8 mouse cellular contexts compared by ENCODE assay signal in genomic region chr15:25358680-25359097, GRCm38 (mm10). TPM values are rescaled to one million over a fixed set of nuclear protein-coding genes. Genes with fewer than 3 reads are reported as not detected.
A peak's percentile ranks its signal among the peaks of the same experiment; 100 is the strongest.
DNase-seq lines count a peak whose midpoint lies in the region; ATAC-seq and TF ChIP-seq lines count a peak whose summit lies in the region.

No protein-coding gene starts in this region.

- intact Hi-C loops in left cerebral cortex, postnatal 25 days (cut with DNase I): loop anchor here (2.0 kb wide), 1 partner anchor 138 kb away; no protein-coding TSS in a partner anchor

- H3K27ac ChIP-seq in heart, embryonic 16.5 days (ENCODE audit: low read length): no peak overlapping the region
- no peak overlapping the region for H3K27ac ChIP-seq in spleen, adult 2 months (ENCODE audit: insufficient read depth, low read length)

- no peak overlapping the region for H3K9ac ChIP-seq in heart, embryonic 16.5 days (ENCODE audit: low read length)

- no peak for TF ChIP-seq POLR2A in spleen, adult 2 months (IDR thresholded peaks at IDR 0.05; ENCODE audit: low read depth, low read length)

- ATAC-seq in heart, embryonic 16.5 days (replicated peaks; ENCODE audit: extremely low read depth, insufficient read depth, low FRiP score): no peak
- ATAC-seq in megakaryocyte, adult 5-6 weeks (ENCODE audit: poor library complexity, severe bottlenecking): no peak

- peak overlapping the region; percentile 53 for H3K4me2 ChIP-seq in heart, embryonic 16.5 days (ENCODE audit: low read depth, low read length)

- 50% methylated on average over 14 of the region's 14 CpGs for WGBS in heart, embryonic 16.5 days
- 62% methylated on average over 14 of the region's 14 CpGs for WGBS in spleen, adult 2 months

- no peak for DNase-seq in heart, adult 11 months
- peak in 1 of 2 experiments; percentile 10 for DNase-seq in spleen, adult 2 months (ENCODE audit: low read depth in 1 of 2, low spot score in 2 of 2)
- DNase-seq in spleen, postnatal 4 days (ENCODE audit: low spot score in 2 of 2): no peak
- peak; percentile 75 to 90 for DNase-seq in left cerebral cortex, postnatal 25 days (ENCODE audit: low spot score in 2 of 2)
- DNase-seq in splenic B cell, adult 2 months (ENCODE audit: low read depth, low spot score): peak; percentile 60
- no peak for DNase-seq in thymus, postnatal 4 days

- no peaks in the 10 kb centered on the region for H3K4me1 ChIP-seq in heart, embryonic 16.5 days (ENCODE audit: control insufficient read depth, insufficient read depth, low read length)
- peaks cover 3% of the 10 kb centered on the region; the same call in 1 of the 2 replicates for H3K4me1 ChIP-seq in spleen, adult 2 months (ENCODE audit: control insufficient read depth, insufficient read depth, insufficient read length)

- no peaks in the 10 kb centered on the region for H3K36me3 ChIP-seq in heart, embryonic 16.5 days (ENCODE audit: control insufficient read depth, insufficient read depth)
- H3K36me3 ChIP-seq in spleen, adult 2 months (ENCODE audit: control insufficient read depth, insufficient read depth, low read length): no peaks in the 10 kb centered on the region
- H3K36me3 ChIP-seq in splenic B cell, adult 2 months (ENCODE audit: control insufficient read depth, insufficient read depth, low read length, poor library complexity, severe bottlenecking): no peaks in the 10 kb centered on the region

- peaks cover 3% of the 10 kb centered on the region; the same call in 1 of the 2 replicates for H3K27me3 ChIP-seq in heart, embryonic 16.5 days (ENCODE audit: control insufficient read depth, insufficient read depth, low read length)
- no peaks in the 10 kb centered on the region for H3K27me3 ChIP-seq in spleen, adult 2 months (ENCODE audit: control insufficient read depth, insufficient read depth, low read length)
- H3K27me3 ChIP-seq in splenic B cell, adult 2 months (ENCODE audit: control insufficient read depth, insufficient read depth, low read length, poor library complexity, severe bottlenecking): no peaks in the 10 kb centered on the region; the same call in 1 of the 2 replicates

- TF ChIP-seq CTCF in spleen, adult 2 months (IDR thresholded peaks at IDR 0.05; ENCODE audit: extremely low read depth, insufficient read depth, insufficient read length, insufficient replicate concordance): no peak

- H3K4me3 ChIP-seq in heart, embryonic 16.5 days (ENCODE audit: low read length): peak overlapping the region; percentile 35
- H3K4me3 ChIP-seq in spleen, adult 2 months (ENCODE audit: extremely low read depth, insufficient read depth, insufficient read length): 0 out of 2 replicates have a peak overlapping the region, but pooled peaks have one; percentile 0

- H3K9me3 ChIP-seq in heart, embryonic 16.5 days (replicated peaks; ENCODE audit: control insufficient read depth, low read length): no peaks in the 10 kb centered on the region

RNA-seq across cellular contexts. Expression of gene Basp1, which starts 54.9 kb away (rescaled TPM):
- 3.1 and 4.0 TPM in 2 replicates for polyA plus RNA-seq in heart, embryonic 16.5 days (2015; fragmentation: Nextera tagmentation; extraction: Ambion mirVana)
- polyA plus RNA-seq in spleen, adult 2 months (2012; rRNA removed): 9.5 and 14.0 TPM in 2 replicates
- total RNA-seq in left cerebral cortex, postnatal 25 days (2021): 100 to 1,000 TPM; 665 to 747 TPM
- total RNA-seq in megakaryocyte, adult 5-6 weeks (2015): 4.0 and 4.4 TPM in 2 replicates
- 5.8 and 6.8 TPM in 2 replicates for total RNA-seq in megakaryocyte, adult 5-6 weeks (2017)

Comparison
In these comparisons a context has a peak if more than half of its experiments do, and no peak if none do; other contexts are left out.
1. DNase-seq: peak in left cerebral cortex, postnatal 25 days (2 of 2) and splenic B cell, adult 2 months (single experiment); none in heart, adult 11 months (single experiment), spleen, postnatal 4 days (0 of 2) and thymus, postnatal 4 days (single experiment).
2. RNA of gene Basp1, which starts 54.9 kb away (total RNA-seq): 665 to 747 TPM in left cerebral cortex, postnatal 25 days; 4.0 to 6.8 TPM in megakaryocyte, adult 5-6 weeks; every median in the first group is over 10 times any median in the second.